Mouse (Mus musculus) cerebellum, adult 11-12 months (tissue): ENCODE measurements around the gene Gm9837.
A peak's percentile ranks its signal among the peaks of the same experiment; 100 is the strongest.

Source experiments
- DNase-seq: peaks from one replicate; pipeline ENCODE4 v3.0.0; 2022

Gene Gm9837

GRCm38 (mm10) chr11:53486822-53487594 is 16.7 kb upstream of the Gm9837 start:
- peak; percentile 91 for DNase-seq

GRCm38 (mm10) chr11:53486351-53486750 is 16.1 kb upstream of the Gm9837 start:
- DNase-seq = no peak

GRCm38 (mm10) chr11:53485719-53486118 is 15.4 kb upstream of the Gm9837 start:
- DNase-seq = no peak

- DNase-seq = peak; percentile 77
Observed at GRCm38 (mm10) chr11:53483159-53483891, 13.0 kb upstream of the Gm9837 start.

- no peak for DNase-seq
Observed at GRCm38 (mm10) chr11:53481088-53481730, 10.9 kb upstream of the Gm9837 start.

- DNase-seq = peak; percentile 89
Observed at GRCm38 (mm10) chr11:53479783-53480301, 9.6 kb upstream of the Gm9837 start, which contains the start of the genes Gm9945 and Sowaha. Gene Gm9945 (plus strand): TSS chr11:53480166. Gene Sowaha (minus strand): TSS chr11:53480274.

DNA sequence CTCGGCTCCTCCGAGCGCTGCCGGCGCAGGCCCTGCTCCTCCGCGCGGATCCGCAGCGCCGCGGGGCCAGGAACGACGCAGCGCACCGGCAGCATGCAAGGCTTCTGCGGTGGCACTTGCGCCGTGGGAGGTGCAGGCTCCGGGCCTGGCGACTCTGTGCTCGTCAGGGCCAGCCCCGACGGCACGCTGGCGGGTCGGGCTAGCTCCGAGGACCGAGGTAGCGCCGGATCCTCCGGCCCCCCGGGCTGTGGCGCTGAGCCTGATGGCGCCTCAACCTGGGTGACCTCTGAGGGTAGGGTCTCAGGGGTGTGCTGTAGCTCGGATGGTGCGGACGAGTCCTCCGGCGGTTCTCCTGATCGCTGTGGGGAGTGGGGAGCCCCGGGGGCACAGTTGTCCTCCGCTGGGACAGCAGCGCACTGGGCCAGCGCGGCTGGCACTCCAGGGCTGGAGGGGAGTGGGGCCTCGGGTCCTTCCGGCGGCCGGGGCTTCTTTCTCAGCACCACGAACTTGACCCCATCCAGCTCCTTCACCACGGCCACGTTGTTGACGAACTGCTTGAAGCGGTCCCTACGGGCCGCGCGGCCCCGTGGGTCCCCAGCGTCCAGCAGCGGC is 9.0 kb upstream of the Gm9837 start:
- peak; percentile 64 for DNase-seq

GRCm38 (mm10) chr11:53478383-53479170 is 8.3 kb upstream of the Gm9837 start:
- peak; percentile 63 for DNase-seq

DNA sequence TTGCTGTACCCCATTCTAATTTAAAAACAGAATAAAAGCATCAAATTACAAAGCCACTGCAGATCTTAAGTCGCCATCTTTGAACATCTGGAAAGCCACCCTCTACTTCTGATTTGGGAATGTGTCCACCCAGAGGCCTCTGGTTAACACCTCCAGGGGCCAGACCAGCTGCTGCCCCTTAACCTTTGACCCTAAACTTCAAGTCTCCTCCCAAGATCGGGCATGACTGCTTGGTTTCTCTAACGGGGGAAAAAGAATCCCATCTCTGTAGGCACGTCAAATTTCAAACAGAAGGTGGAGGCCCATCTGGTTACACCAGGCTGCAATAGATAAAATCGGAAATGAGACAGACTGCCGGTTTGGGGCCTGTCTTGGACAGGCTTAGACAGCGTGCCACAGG is 7.6 kb upstream of the Gm9837 start:
- no peak for DNase-seq

- DNase-seq = no peak
Observed at GRCm38 (mm10) chr11:53475620-53476019, 5.3 kb upstream of the Gm9837 start.

DNA sequence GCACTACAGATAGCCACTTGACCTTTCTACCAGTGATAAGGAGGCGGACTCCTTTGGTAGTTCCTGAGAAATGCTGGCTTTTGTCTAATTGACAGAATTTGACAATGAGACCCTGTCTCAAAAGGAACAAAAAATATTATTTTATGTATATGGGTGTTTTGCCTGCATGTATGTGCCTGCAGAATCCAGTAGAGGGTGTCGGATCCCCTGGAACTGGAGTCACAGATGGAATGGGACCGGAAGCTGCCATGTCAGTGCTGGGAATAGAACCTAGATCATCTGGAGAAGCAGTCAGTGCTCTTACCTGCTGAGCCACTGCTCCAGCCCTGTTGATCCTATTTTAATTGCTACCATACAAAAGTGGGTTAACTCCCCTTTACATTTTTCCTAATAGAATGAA is 2.4 kb upstream of the Gm9837 start:
- DNase-seq = no peak

- no peak for DNase-seq
Observed at GRCm38 (mm10) chr11:53469294-53469967, 848 bp downstream of the Gm9837 start.

- peak; percentile 87 for DNase-seq
Observed at GRCm38 (mm10) chr11:53466231-53466971, 3.9 kb downstream of the Gm9837 start.

- DNase-seq = no peak
Observed at GRCm38 (mm10) chr11:53463551-53464424, 6.5 kb downstream of the Gm9837 start.

- no peak for DNase-seq
Observed at GRCm38 (mm10) chr11:53461727-53462126, 8.6 kb downstream of the Gm9837 start.

GRCm38 (mm10) chr11:53460192-53460591 is 10.1 kb downstream of the Gm9837 start:
- no peak for DNase-seq

- no peak for DNase-seq
Observed at GRCm38 (mm10) chr11:53458996-53459395, 11.3 kb downstream of the Gm9837 start.

DNA sequence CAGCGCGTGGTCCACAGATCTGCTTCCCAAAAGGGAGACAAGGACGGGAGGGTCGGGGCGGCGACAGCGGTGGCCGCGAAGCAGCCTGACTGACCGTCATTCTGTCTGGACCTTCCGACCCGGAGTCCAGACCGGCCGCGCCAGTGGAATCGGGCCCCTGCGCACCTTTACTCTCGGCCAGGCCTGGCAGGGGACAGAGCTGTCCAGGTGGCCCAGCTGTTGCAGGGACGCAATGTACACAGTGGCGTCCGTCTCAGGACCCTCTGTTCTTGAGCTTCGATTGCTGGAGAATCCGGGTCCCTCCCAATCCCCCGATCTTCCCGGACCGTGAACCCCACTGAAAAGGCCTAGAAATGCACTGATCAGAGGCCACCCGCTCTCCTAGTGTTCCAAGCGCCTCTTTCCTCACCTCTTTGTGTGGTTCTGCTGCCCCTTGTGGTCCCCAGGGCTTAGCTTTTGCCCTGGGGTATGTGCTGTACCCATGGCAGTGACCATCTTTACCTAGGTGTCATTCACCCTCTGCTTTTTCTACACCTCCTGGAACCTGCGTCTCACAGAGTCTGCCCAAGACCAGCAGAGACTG is 12.8 kb downstream of the Gm9837 start:
- no peak for DNase-seq
